ENCODE assay signal across 8 mouse cellular contexts in genomic region chr11:115083376-115084139, GRCm38 (mm10). TPM values are rescaled to one million over a fixed set of nuclear protein-coding genes. Genes with fewer than 3 reads are reported as not detected.
DNase-seq lines count a peak whose midpoint lies in the region; ATAC-seq and TF ChIP-seq lines count a peak whose summit lies in the region.

No protein-coding gene starts in this region.

- no peaks in the 10 kb centered on the region for H3K36me3 ChIP-seq in thymus, adult 2 months (ENCODE audit: control insufficient read depth, insufficient read depth, low read length)

- no peak overlapping the region for H3K27ac ChIP-seq in gastrocnemius, adult 2 months
- no peak overlapping the region for H3K27ac ChIP-seq in thymus, adult 2 months (ENCODE audit: control insufficient read depth, insufficient read depth, low read length)

- H3K4me3 ChIP-seq in gastrocnemius, adult 2 months, result no peak overlapping the region
- H3K4me3 ChIP-seq in thymus, adult 2 months (ENCODE audit: control insufficient read depth, insufficient read depth, low read length), result no peak overlapping the region

- DNase-seq in 3134 (ENCODE audit: extremely low read depth, insufficient read length, low spot score), result peak; percentile 21
- peak; percentile 52 for DNase-seq in Muller cell, postnatal 12 days (ENCODE audit: inconsistent ontology term)
- DNase-seq in cerebellum, postnatal 10 days, result peak; percentile 90 to 96
- peak; percentile 64 for DNase-seq in gastrocnemius, adult 2 months
- peak; percentile 86 for DNase-seq in kidney, postnatal 10 days
- DNase-seq in lung, adult 18-20 months, result peak; percentile 41 to 66
- peak; percentile 63 for DNase-seq in thymus, adult 2 months

- no peaks in the 10 kb centered on the region for H3K4me1 ChIP-seq in thymus, adult 2 months (replicated peaks; ENCODE audit: control insufficient read depth, insufficient read depth, low read length)

- TF ChIP-seq POLR2A in thymus, adult 2 months (IDR thresholded peaks at IDR 0.05; ENCODE audit: control insufficient read depth, extremely low read depth, insufficient read depth, low read length, poor library complexity), result no peak

- intact Hi-C loops in gastrocnemius, adult 2 months (cut with DNase I), result loop anchor here (1.0 to 10.0 kb wide), 2 partner anchors 70 to 191 kb away; partner anchors contain the start of gene Fdxr

- peak; percentile 58; the same call in 1 of the 2 replicates for ATAC-seq in neutrophil, adult 5-6 weeks (ENCODE audit: extremely low read depth, insufficient number of reproducible peaks, low FRiP score, poor library complexity, severe bottlenecking)

- H3K27me3 ChIP-seq in thymus, adult 2 months (ENCODE audit: control insufficient read depth, insufficient read depth, low read length), result no peaks in the 10 kb centered on the region

- TF ChIP-seq CTCF in gastrocnemius, adult 2 months (IDR thresholded peaks at IDR 0.05), result peak; percentile 99; the same call in 1 of the 2 replicates
- peak; percentile 52; the same call in 1 of the 2 replicates for TF ChIP-seq CTCF in thymus, adult 2 months (IDR thresholded peaks at IDR 0.05; ENCODE audit: borderline replicate concordance, control insufficient read depth, extremely low read depth, insufficient read depth, low read length, poor library complexity)

- WGBS in thymus, adult 2 months, result 43% methylated on average over 18 of the region's 18 CpGs

RNA-seq across cellular contexts. Expression of gene Rab37, which starts 7.7 kb away (rescaled TPM):
- total RNA-seq in gastrocnemius, adult 2 months (2021), result under 1 TPM; 0.17 to 0.36 TPM
- 9.7 and 13.5 TPM in 2 replicates for total RNA-seq in neutrophil, adult 5-6 weeks (2017)
- polyA plus RNA-seq in thymus, adult 2 months (2012; rRNA removed), result 15.1 and 18.3 TPM in 2 replicates

RNA-seq across cellular contexts. Expression of gene Cd300e, which starts 21.6 kb away (rescaled TPM):
- not detected for total RNA-seq in gastrocnemius, adult 2 months (2021)
- total RNA-seq in neutrophil, adult 5-6 weeks (2017), result 0.98 and 1.6 TPM in 2 replicates
- polyA plus RNA-seq in thymus, adult 2 months (2012; rRNA removed), result 0.12 TPM in 1 of 2 replicates, not detected in the other

RNA-seq across cellular contexts. Expression of gene Cd300ld3, which starts 35.3 kb away (rescaled TPM):
- 1 to 10 TPM in 1 of 2 experiments, not detected in 1; 2.0 TPM for total RNA-seq in gastrocnemius, adult 2 months (2021)
- total RNA-seq in neutrophil, adult 5-6 weeks (2017), result 58.7 and 61.0 TPM in 2 replicates
- polyA plus RNA-seq in thymus, adult 2 months (2012; rRNA removed), result 41.5 and 45.3 TPM in 2 replicates

RNA-seq across cellular contexts. Expression of gene Cd300ld5, which starts 46.0 kb away (rescaled TPM):
- 1 to 10 TPM in 1 of 2 experiments, under 1 TPM in 1; 0.92 to 1.3 TPM for total RNA-seq in gastrocnemius, adult 2 months (2021)
- total RNA-seq in neutrophil, adult 5-6 weeks (2017), result not detected in 2 replicates
- 6.0 and 9.4 TPM in 2 replicates for polyA plus RNA-seq in thymus, adult 2 months (2012; rRNA removed)

RNA-seq across cellular contexts. Expression of gene Cd300lf, which starts 50.2 kb away (rescaled TPM):
- total RNA-seq in gastrocnemius, adult 2 months (2021), result under 1 TPM in 1 of 2 experiments, not detected in 1; 0.31 TPM
- total RNA-seq in neutrophil, adult 5-6 weeks (2017), result 369 and 393 TPM in 2 replicates
- polyA plus RNA-seq in thymus, adult 2 months (2012; rRNA removed), result 8.4 and 10.4 TPM in 2 replicates

Comparison
In these comparisons a context has a peak if more than half of its experiments do, and no peak if none do; other contexts are left out.
1. DNase-seq: peak in every context shown above with its lines; median percentile 93 in cerebellum, postnatal 10 days; 86 in kidney, postnatal 10 days; 64 in gastrocnemius, adult 2 months; 63 in thymus, adult 2 months; 54 in lung, adult 18-20 months; 52 in Muller cell, postnatal 12 days; 21 in 3134.
2. RNA of gene Cd300ld3, which starts 35.3 kb away (total RNA-seq): 58.7 to 61.0 TPM in neutrophil, adult 5-6 weeks; 2.0 TPM in gastrocnemius, adult 2 months; every median in the first group is over 10 times any median in the second.